Mouse (Mus musculus) T-cell, adult 66 days (primary cell): ENCODE data around the gene Klf17. TPM values are rescaled to one million over a fixed set of nuclear protein-coding genes. Genes with fewer than 3 reads are reported as not detected.

ENCODE experiments used
- total RNA-seq, 2 experiments: library from RNA; stranded (reverse); gene quantifications; 3 replicates in 1 of 2; 4 replicates in 1 of 2; pipeline ENCODE4 v1.2.4; 2023

Klf17 gene
- total RNA-seq: not detected

GRCm38 (mm10) chr4:117765416-117765815 is at the start of gene Klf17:
Klf17 (minus strand) TSS chr4:117765648.

GRCm38 (mm10) chr4:117724112-117724511 is 41.3 kb downstream of the Klf17 start, which contains the start of gene Gm12845:
Gm12845 (plus strand) TSS chr4:117724412.

Other genes starting within 250 kb of the Klf17 start
- 10 to 100 TPM; 57.9 to 63.6 TPM for gene Eri3, start 215.3 kb downstream of the Klf17 start, total RNA-seq
- 10 to 100 TPM; 30.5 to 31.9 TPM for gene Dmap1, start 83.4 kb downstream of the Klf17 start, total RNA-seq
- not detected for gene Gm12845, start 41.2 kb downstream of the Klf17 start, total RNA-seq
- 1 to 10 TPM in 1 of 2 experiments, under 1 TPM in 1; 0.99 to 1.3 TPM for gene Slc6a9, start 68.9 kb upstream of the Klf17 start, total RNA-seq
- not detected for gene Ccdc24, start 106.9 kb upstream of the Klf17 start, total RNA-seq
- gene B4galt2, start 117.8 kb upstream of the Klf17 start, total RNA-seq: under 1 TPM in 1 of 2 experiments, not detected in 1; 0.89 TPM
- 100 to 1,000 TPM; 109 to 117 TPM for gene Atp6v0b, start 121.7 kb upstream of the Klf17 start, total RNA-seq
- gene Dph2, start 126.4 kb upstream of the Klf17 start, total RNA-seq: 10 to 100 TPM; 16.6 to 16.8 TPM
- 10 to 100 TPM; 39.2 to 51.1 TPM for gene Ipo13, start 149.4 kb upstream of the Klf17 start, total RNA-seq
- under 1 TPM in 1 of 2 experiments, not detected in 1; 0.47 TPM for gene Artn, start 164.1 kb upstream of the Klf17 start, total RNA-seq